ENCODE assay signal across 9 mouse cellular contexts in the genomic region with DNA sequence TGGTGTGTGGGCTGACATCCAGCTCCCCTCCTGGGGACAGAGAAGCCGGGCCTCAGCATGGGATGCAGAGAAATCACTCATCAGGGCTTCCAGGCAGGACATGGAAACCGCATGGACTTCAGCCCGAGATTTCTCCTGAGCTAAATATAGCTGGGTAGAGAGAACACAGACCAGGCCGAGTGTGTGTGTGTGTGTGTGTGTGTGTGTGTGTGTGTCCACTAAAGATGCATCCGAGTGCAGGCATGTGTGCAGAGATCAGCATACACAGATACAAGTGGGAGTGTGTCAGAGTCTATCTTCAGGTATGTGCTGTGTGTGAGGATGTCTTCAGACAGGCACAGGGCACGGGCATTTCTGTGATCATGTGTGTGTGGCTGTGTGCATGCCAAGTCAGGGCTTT. TPM values are rescaled to one million over a fixed set of nuclear protein-coding genes. Genes with fewer than 3 reads are reported as not detected.
DNase-seq lines count a peak whose midpoint lies in the region; ATAC-seq lines count a peak whose summit lies in the region.
"Had no signal": no experiment of that assay in that cellular context is flagged by ENCODE, and none has a peak within 500 bp of the region (broad histone marks: within the 10 kb centered on the region; RNA-seq: fewer than 3 reads in every experiment).

No protein-coding gene starts in this region.

- H3K9me3 ChIP-seq in lung, embryonic 16.5 days (ENCODE audit: control insufficient read depth, low read length), result no peaks in the 10 kb centered on the region
- no peaks in the 10 kb centered on the region for H3K9me3 ChIP-seq in heart, embryonic 13.5 days
- H3K9me3 ChIP-seq in stomach, embryonic 14.5 days (ENCODE audit: control insufficient read depth, low read depth, low read length), result no peaks in the 10 kb centered on the region
- no peaks in the 10 kb centered on the region for H3K9me3 ChIP-seq in liver, embryonic 11.5 days (ENCODE audit: control insufficient read depth, low read length)
- H3K9me3 ChIP-seq: liver, embryonic 12.5 days had no signal

- no peak overlapping the region for H3K4me3 ChIP-seq in lung, embryonic 16.5 days (ENCODE audit: low read length)
- no peak overlapping the region for H3K4me3 ChIP-seq in heart, embryonic 13.5 days
- H3K4me3 ChIP-seq in stomach, embryonic 14.5 days (ENCODE audit: low read depth, low read length), result no peak overlapping the region
- no peak overlapping the region for H3K4me3 ChIP-seq in liver, embryonic 11.5 days (ENCODE audit: low read depth, low read length)
- H3K4me3 ChIP-seq: liver, embryonic 12.5 days had no signal

- peak overlapping the region; percentile 66 for H3K27ac ChIP-seq in lung, embryonic 16.5 days (ENCODE audit: low read length)
- H3K27ac ChIP-seq in heart, embryonic 13.5 days (replicated peaks), result peak overlapping the region; percentile 80
- H3K27ac ChIP-seq in stomach, embryonic 14.5 days (ENCODE audit: low read length), result peak overlapping the region; percentile 34; the same call in 1 of the 2 replicates
- no peak overlapping the region for H3K27ac ChIP-seq in liver, embryonic 11.5 days (ENCODE audit: low read depth, low read length)
- H3K27ac ChIP-seq: liver, embryonic 12.5 days had no signal

- peaks cover 12% of the 10 kb centered on the region for H3K4me1 ChIP-seq in lung, embryonic 16.5 days (replicated peaks; ENCODE audit: control insufficient read depth, insufficient read depth, low read length)
- peaks cover 28% of the 10 kb centered on the region for H3K4me1 ChIP-seq in heart, embryonic 13.5 days
- H3K4me1 ChIP-seq in stomach, embryonic 14.5 days (ENCODE audit: control insufficient read depth, insufficient read depth, low read length), result peaks cover 12% of the 10 kb centered on the region; the same call in 1 of the 2 replicates
- H3K4me1 ChIP-seq in liver, embryonic 11.5 days (replicated peaks; ENCODE audit: control insufficient read depth, insufficient read depth, low read length), result peaks cover 8% of the 10 kb centered on the region; the same call in 1 of the 2 replicates

- H3K36me3 ChIP-seq in lung, embryonic 16.5 days (ENCODE audit: control insufficient read depth, insufficient read depth, low read length), result no peaks in the 10 kb centered on the region
- no peaks in the 10 kb centered on the region for H3K36me3 ChIP-seq in heart, embryonic 13.5 days
- H3K36me3 ChIP-seq in stomach, embryonic 14.5 days (ENCODE audit: control insufficient read depth, insufficient read depth, low read length), result no peaks in the 10 kb centered on the region
- H3K36me3 ChIP-seq in liver, embryonic 11.5 days (ENCODE audit: control insufficient read depth, insufficient read depth, low read length), result no peaks in the 10 kb centered on the region
- H3K36me3 ChIP-seq: liver, embryonic 12.5 days had no signal

- H3K27me3 ChIP-seq in lung, embryonic 16.5 days (ENCODE audit: control insufficient read depth, insufficient read depth, low read depth, low read length), result no peaks in the 10 kb centered on the region
- 0 out of 2 replicates have a peak, but pooled peaks cover 10% of the 10 kb centered on the region for H3K27me3 ChIP-seq in heart, embryonic 13.5 days (replicated peaks)
- no peaks in the 10 kb centered on the region for H3K27me3 ChIP-seq in stomach, embryonic 14.5 days (ENCODE audit: control insufficient read depth, insufficient read depth, low read length)
- no peaks in the 10 kb centered on the region for H3K27me3 ChIP-seq in liver, embryonic 11.5 days (replicated peaks; ENCODE audit: control insufficient read depth, insufficient read depth, low read length)

- H3K9ac ChIP-seq in lung, embryonic 16.5 days (ENCODE audit: low read length), result peak overlapping the region; percentile 24; the same call in 1 of the 2 replicates
- peak overlapping the region; percentile 37; the same call in 1 of the 2 replicates for H3K9ac ChIP-seq in heart, embryonic 13.5 days
- H3K9ac ChIP-seq in stomach, embryonic 14.5 days (replicated peaks; ENCODE audit: low read depth, low read length), result no peak overlapping the region
- no peak overlapping the region for H3K9ac ChIP-seq in liver, embryonic 11.5 days (ENCODE audit: low read depth, low read length)
- H3K9ac ChIP-seq: liver, embryonic 12.5 days had no signal

- peak; percentile 32 for ATAC-seq in lung, embryonic 16.5 days (ENCODE audit: low read depth)
- ATAC-seq in heart, embryonic 13.5 days (ENCODE audit: extremely low read depth, insufficient number of reproducible peaks, low FRiP score, low TSS enrichment), result no peak
- no peak; the same call in 1 of the 2 replicates for ATAC-seq in stomach, embryonic 14.5 days (ENCODE audit: insufficient number of reproducible peaks, insufficient read depth, low FRiP score, low read depth)
- no peak for ATAC-seq in liver, embryonic 11.5 days (replicated peaks; ENCODE audit: low FRiP score)
- no peak for ATAC-seq in frontal cortex, adult (ENCODE audit: low TSS enrichment)
- ATAC-seq: liver, embryonic 12.5 days had no signal

- peak; percentile 45 to 55 for DNase-seq in cerebellum, postnatal 25 days
- no peak for DNase-seq in cerebellum, adult 8-10 months
- DNase-seq in lung, postnatal 25 days (ENCODE audit: low spot score), result no peak
- no peak for DNase-seq in liver, embryonic 11.5 days (ENCODE audit: low spot score)

- no peak overlapping the region for H3K4me2 ChIP-seq in lung, embryonic 16.5 days (ENCODE audit: low read depth, low read length)
- H3K4me2 ChIP-seq in heart, embryonic 13.5 days, result no peak overlapping the region
- H3K4me2 ChIP-seq in stomach, embryonic 14.5 days (replicated peaks; ENCODE audit: low read depth, low read length), result no peak overlapping the region
- H3K4me2 ChIP-seq in liver, embryonic 11.5 days, result no peak overlapping the region
- H3K4me2 ChIP-seq: liver, embryonic 12.5 days had no signal

- 35% methylated on average over 6 of the region's 6 CpGs for WGBS in lung, embryonic 16.5 days
- WGBS in heart, embryonic 13.5 days, result 31% methylated on average over 6 of the region's 6 CpGs
- 51% methylated on average over 6 of the region's 6 CpGs for WGBS in stomach, embryonic 14.5 days
- 68% methylated on average over 6 of the region's 6 CpGs for WGBS in liver, embryonic 11.5 days

RNA-seq across cellular contexts. Expression of gene Gadd45b, which starts 25.0 kb away (rescaled TPM):
- polyA plus RNA-seq in lung, embryonic 16.5 days (2015; fragmentation: Nextera tagmentation; extraction: Ambion mirVana), result 57.3 and 63.6 TPM in 2 replicates
- 29.2 and 33.9 TPM in 2 replicates for polyA plus RNA-seq in heart, embryonic 13.5 days (2015; fragmentation: Nextera tagmentation; extraction: Ambion mirVana)
- polyA plus RNA-seq in stomach, embryonic 14.5 days (2014; fragmentation: Nextera tagmentation; extraction: Ambion mirVana), result 16.1 and 20.7 TPM in 2 replicates
- 4.0 and 5.0 TPM in 2 replicates for polyA plus RNA-seq in liver, embryonic 11.5 days (2014; fragmentation: Nextera tagmentation; extraction: Ambion mirVana)

RNA-seq across cellular contexts. Expression of gene Lmnb2, which starts 36.8 kb away (rescaled TPM):
- polyA plus RNA-seq in lung, embryonic 16.5 days (2015; fragmentation: Nextera tagmentation; extraction: Ambion mirVana), result 52.6 and 52.7 TPM in 2 replicates
- 24.8 and 26.7 TPM in 2 replicates for polyA plus RNA-seq in heart, embryonic 13.5 days (2015; fragmentation: Nextera tagmentation; extraction: Ambion mirVana)
- 12.1 and 14.6 TPM in 2 replicates for polyA plus RNA-seq in stomach, embryonic 14.5 days (2014; fragmentation: Nextera tagmentation; extraction: Ambion mirVana)
- polyA plus RNA-seq in liver, embryonic 11.5 days (2014; fragmentation: Nextera tagmentation; extraction: Ambion mirVana), result 16.2 and 18.2 TPM in 2 replicates

RNA-seq across cellular contexts. Expression of gene Timm13, which starts 54.1 kb away (rescaled TPM):
- polyA plus RNA-seq in lung, embryonic 16.5 days (2015; fragmentation: Nextera tagmentation; extraction: Ambion mirVana), result 284 and 297 TPM in 2 replicates
- 285 and 314 TPM in 2 replicates for polyA plus RNA-seq in heart, embryonic 13.5 days (2015; fragmentation: Nextera tagmentation; extraction: Ambion mirVana)
- polyA plus RNA-seq in stomach, embryonic 14.5 days (2014; fragmentation: Nextera tagmentation; extraction: Ambion mirVana), result 340 and 345 TPM in 2 replicates
- 396 and 445 TPM in 2 replicates for polyA plus RNA-seq in liver, embryonic 11.5 days (2014; fragmentation: Nextera tagmentation; extraction: Ambion mirVana)

RNA-seq across cellular contexts. Expression of gene Gng7, which starts 59.9 kb away (rescaled TPM):
- 5.1 and 5.7 TPM in 2 replicates for polyA plus RNA-seq in lung, embryonic 16.5 days (2015; fragmentation: Nextera tagmentation; extraction: Ambion mirVana)
- 1.4 TPM in 2 replicates for polyA plus RNA-seq in heart, embryonic 13.5 days (2015; fragmentation: Nextera tagmentation; extraction: Ambion mirVana)
- 4.7 and 5.9 TPM in 2 replicates for polyA plus RNA-seq in stomach, embryonic 14.5 days (2014; fragmentation: Nextera tagmentation; extraction: Ambion mirVana)
- 1.8 and 2.1 TPM in 2 replicates for polyA plus RNA-seq in liver, embryonic 11.5 days (2014; fragmentation: Nextera tagmentation; extraction: Ambion mirVana)

Comparison
In these comparisons a context has a peak if more than half of its experiments do, and no peak if none do; other contexts are left out.
1. DNase-seq: peak in cerebellum, postnatal 25 days (2 of 2); none in cerebellum, adult 8-10 months (single experiment), lung, postnatal 25 days (single experiment) and liver, embryonic 11.5 days (single experiment).
2. H3K9ac ChIP-seq: peak in lung, embryonic 16.5 days (single experiment) and heart, embryonic 13.5 days (single experiment); none in stomach, embryonic 14.5 days (single experiment) and liver, embryonic 11.5 days (single experiment).